Mouse (Mus musculus) kidney, adult 2 months (tissue): ENCODE results near the gene Eif2ak4.

Experiments
- CTCF ChIP-seq: fragments of 200-500 bp; conservative IDR thresholded peaks from 2 replicates; pipeline ENCODE4 v1.5.1; 2011; ENCODE audit warnings: low read depth, mild to moderate bottlenecking, control low read depth, low read length, moderate library complexity, mixed read lengths; ENCODE audit not compliant: insufficient read depth, insufficient read length
- POLR2A ChIP-seq: fragments of 200-500 bp; IDR thresholded peaks from one replicate; pipeline ENCODE4 v1.6.1; 2011; ENCODE audit warnings: low read depth, low read length, control low read depth

- no peak for TF ChIP-seq POLR2A
- no peak for TF ChIP-seq CTCF
Observed at GRCm38 (mm10) chr2:118484386-118484898, 96.0 kb downstream of the Eif2ak4 start.
